Mouse (Mus musculus): ENCODE data around the gene Dock4. TPM values are rescaled to one million over a fixed set of nuclear protein-coding genes. Genes with fewer than 3 reads are reported as not detected.

The Dock4 gene
- polyA plus RNA-seq, 1 experiment from 2014 or later: 34.3 TPM

GRCm38 (mm10) chr12:40497806-40498205, 52.1 kb downstream of the Dock4 start:
- ATAC-seq (ENCODE audit: low FRiP score, low TSS enrichment) (no peak), DNase-seq (no peak)
- Histone ChIP-seq H3K9ac (replicated peaks; ENCODE audit: low read length) (no peak overlapping the region), H3K4me2 (ENCODE audit: low read length) (no peak overlapping the region), H3K4me3 (replicated peaks; ENCODE audit: low read depth, low read length) (no peak overlapping the region), H3K36me3 (ENCODE audit: control insufficient read depth, insufficient read depth, low read length) (no peaks in the 10 kb centered on the region), H3K27ac (replicated peaks; ENCODE audit: low read depth, low read length) (no peak overlapping the region), H3K27me3 (ENCODE audit: control insufficient read depth, insufficient read depth, low read length) (no peaks in the 10 kb centered on the region), H3K4me1 (ENCODE audit: control insufficient read depth, insufficient read depth, low read length) (peaks cover 16% of the 10 kb centered on the region), H3K9me3 (ENCODE audit: control insufficient read depth, low read length) (no peaks in the 10 kb centered on the region)
- 80% methylated on average over 5 of the region's 5 CpGs for WGBS

GRCm38 (mm10) chr12:40498250-40498671, 52.5 kb downstream of the Dock4 start:
- WGBS: 78% methylated on average over 7 of the region's 7 CpGs
- Histone ChIP-seq H3K9ac (replicated peaks; ENCODE audit: low read length) (no peak overlapping the region), H3K36me3 (ENCODE audit: control insufficient read depth, insufficient read depth, low read length) (no peaks in the 10 kb centered on the region), H3K27me3 (ENCODE audit: control insufficient read depth, insufficient read depth, low read length) (no peaks in the 10 kb centered on the region), H3K9me3 (ENCODE audit: control insufficient read depth, low read length) (no peaks in the 10 kb centered on the region), H3K4me3 (replicated peaks; ENCODE audit: low read depth, low read length) (no peak overlapping the region), H3K27ac (replicated peaks; ENCODE audit: low read depth, low read length) (no peak overlapping the region), H3K4me1 (ENCODE audit: control insufficient read depth, insufficient read depth, low read length) (peaks cover 16% of the 10 kb centered on the region), H3K4me2 (ENCODE audit: low read length) (no peak overlapping the region)
- DNase-seq (no peak), ATAC-seq (ENCODE audit: low FRiP score, low TSS enrichment) (no peak)

GRCm38 (mm10) chr12:40498928-40499626, 53.3 kb downstream of the Dock4 start:
- Histone ChIP-seq H3K27me3 (ENCODE audit: control insufficient read depth, insufficient read depth, low read length) (no peaks in the 10 kb centered on the region), H3K4me1 (ENCODE audit: control insufficient read depth, insufficient read depth, low read length) (peaks cover 16% of the 10 kb centered on the region), H3K36me3 (ENCODE audit: control insufficient read depth, insufficient read depth, low read length) (no peaks in the 10 kb centered on the region), H3K9me3 (ENCODE audit: control insufficient read depth, low read length) (no peaks in the 10 kb centered on the region), H3K9ac (replicated peaks; ENCODE audit: low read length) (no peak overlapping the region), H3K4me3 (replicated peaks; ENCODE audit: low read depth, low read length) (no peak overlapping the region), H3K27ac (replicated peaks; ENCODE audit: low read depth, low read length) (no peak overlapping the region), H3K4me2 (ENCODE audit: low read length) (no peak overlapping the region)
- ATAC-seq (ENCODE audit: low FRiP score, low TSS enrichment): no peak
- 65% methylated on average over 15 of the region's 15 CpGs for WGBS
- no peak for DNase-seq

- H3K27me3 ChIP-seq (ENCODE audit: control insufficient read depth, insufficient read depth, low read length): no peaks in the 10 kb centered on the region
- H3K4me3 ChIP-seq (replicated peaks; ENCODE audit: low read depth, low read length): no peak overlapping the region
- no peaks in the 10 kb centered on the region for H3K36me3 ChIP-seq (ENCODE audit: control insufficient read depth, insufficient read depth, low read length)
- H3K9me3 ChIP-seq (ENCODE audit: control insufficient read depth, low read length): no peaks in the 10 kb centered on the region
- H3K4me1 ChIP-seq (ENCODE audit: control insufficient read depth, insufficient read depth, low read length): peaks cover 16% of the 10 kb centered on the region
- DNase-seq (no peak), ATAC-seq (ENCODE audit: low FRiP score, low TSS enrichment) (no peak)
- 83% methylated on average over 5 of the region's 5 CpGs for WGBS
- no peak overlapping the region for H3K4me2 ChIP-seq (ENCODE audit: low read length)
- H3K9ac ChIP-seq (replicated peaks; ENCODE audit: low read length): no peak overlapping the region
- H3K27ac ChIP-seq (replicated peaks; ENCODE audit: low read depth, low read length): no peak overlapping the region
Measured at GRCm38 (mm10) chr12:40499627-40500329, 54.0 kb downstream of the Dock4 start.

- WGBS: 89% methylated on average over 1 of the region's 1 CpGs
- no peak for ATAC-seq (ENCODE audit: low FRiP score, low TSS enrichment)
- peaks cover 16% of the 10 kb centered on the region for H3K4me1 ChIP-seq (ENCODE audit: control insufficient read depth, insufficient read depth, low read length)
Measured at GRCm38 (mm10) chr12:40501141-40501540, 55.4 kb downstream of the Dock4 start.

GRCm38 (mm10) chr12:40503520-40503919, 57.8 kb downstream of the Dock4 start:
- H3K9ac ChIP-seq (replicated peaks; ENCODE audit: low read length): no peak overlapping the region
- no peaks in the 10 kb centered on the region for H3K36me3 ChIP-seq (ENCODE audit: control insufficient read depth, insufficient read depth, low read length)
- DNase-seq (peak; percentile 50), ATAC-seq (ENCODE audit: low FRiP score, low TSS enrichment) (no peak)
- 63% methylated on average over 3 of the region's 3 CpGs for WGBS
- no peak overlapping the region for H3K27ac ChIP-seq (replicated peaks; ENCODE audit: low read depth, low read length)
- H3K4me3 ChIP-seq (replicated peaks; ENCODE audit: low read depth, low read length): no peak overlapping the region
- no peaks in the 10 kb centered on the region for H3K27me3 ChIP-seq (ENCODE audit: control insufficient read depth, insufficient read depth, low read length)
- H3K4me2 ChIP-seq (ENCODE audit: low read length): no peak overlapping the region
- peaks cover 14% of the 10 kb centered on the region for H3K4me1 ChIP-seq (ENCODE audit: control insufficient read depth, insufficient read depth, low read length)
- no peaks in the 10 kb centered on the region for H3K9me3 ChIP-seq (ENCODE audit: control insufficient read depth, low read length)

More at GRCm38 (mm10) chr12:40501141-40501540, 55.4 kb downstream of the Dock4 start:
- H3K4me2 ChIP-seq (ENCODE audit: low read length): no peak overlapping the region
- H3K4me3 ChIP-seq (replicated peaks; ENCODE audit: low read depth, low read length): no peak overlapping the region
- H3K27me3 ChIP-seq (ENCODE audit: control insufficient read depth, insufficient read depth, low read length): no peaks in the 10 kb centered on the region
- no peaks in the 10 kb centered on the region for H3K9me3 ChIP-seq (ENCODE audit: control insufficient read depth, low read length)
- no peak for DNase-seq
- no peaks in the 10 kb centered on the region for H3K36me3 ChIP-seq (ENCODE audit: control insufficient read depth, insufficient read depth, low read length)
- no peak overlapping the region for H3K27ac ChIP-seq (replicated peaks; ENCODE audit: low read depth, low read length)
- no peak overlapping the region for H3K9ac ChIP-seq (replicated peaks; ENCODE audit: low read length)

GRCm38 (mm10) chr12:40504687-40505086, 58.9 kb downstream of the Dock4 start:
- WGBS: 85% methylated on average over 3 of the region's 3 CpGs
- Histone ChIP-seq H3K4me1 (ENCODE audit: control insufficient read depth, insufficient read depth, low read length) (0 out of 2 replicates have a peak, but pooled peaks cover 5% of the 10 kb centered on the region), H3K4me2 (ENCODE audit: low read length) (no peak overlapping the region), H3K9me3 (ENCODE audit: control insufficient read depth, low read length) (no peaks in the 10 kb centered on the region), H3K27me3 (ENCODE audit: control insufficient read depth, insufficient read depth, low read length) (no peaks in the 10 kb centered on the region), H3K9ac (replicated peaks; ENCODE audit: low read length) (no peak overlapping the region), H3K36me3 (ENCODE audit: control insufficient read depth, insufficient read depth, low read length) (no peaks in the 10 kb centered on the region), H3K4me3 (replicated peaks; ENCODE audit: low read depth, low read length) (no peak overlapping the region), H3K27ac (replicated peaks; ENCODE audit: low read depth, low read length) (no peak overlapping the region)
- DNase-seq: no peak
- ATAC-seq (ENCODE audit: low FRiP score, low TSS enrichment): no peak

GRCm38 (mm10) chr12:40507823-40508390, 62.2 kb downstream of the Dock4 start:
- DNase-seq (no peak), ATAC-seq (ENCODE audit: low FRiP score, low TSS enrichment) (no peak)
- Histone ChIP-seq H3K9ac (replicated peaks; ENCODE audit: low read length) (no peak overlapping the region), H3K4me2 (ENCODE audit: low read length) (no peak overlapping the region), H3K27me3 (ENCODE audit: control insufficient read depth, insufficient read depth, low read length) (no peaks in the 10 kb centered on the region), H3K9me3 (ENCODE audit: control insufficient read depth, low read length) (no peaks in the 10 kb centered on the region), H3K27ac (replicated peaks; ENCODE audit: low read depth, low read length) (no peak overlapping the region), H3K4me1 (ENCODE audit: control insufficient read depth, insufficient read depth, low read length) (peaks cover 22% of the 10 kb centered on the region), H3K4me3 (replicated peaks; ENCODE audit: low read depth, low read length) (no peak overlapping the region), H3K36me3 (ENCODE audit: control insufficient read depth, insufficient read depth, low read length) (no peaks in the 10 kb centered on the region)
- 54% methylated on average over 4 of the region's 4 CpGs for WGBS

All from midbrain, embryonic 14.5 days (tissue).